Mouse (Mus musculus): Measurements from ENCODE around the gene Fkbp4. TPM values are rescaled to one million over a fixed set of nuclear protein-coding genes. Genes with fewer than 3 reads are reported as not detected.

The Fkbp4 gene
- polyA plus RNA-seq, 1 experiment from 2014 or later, result 427 TPM

DNA sequence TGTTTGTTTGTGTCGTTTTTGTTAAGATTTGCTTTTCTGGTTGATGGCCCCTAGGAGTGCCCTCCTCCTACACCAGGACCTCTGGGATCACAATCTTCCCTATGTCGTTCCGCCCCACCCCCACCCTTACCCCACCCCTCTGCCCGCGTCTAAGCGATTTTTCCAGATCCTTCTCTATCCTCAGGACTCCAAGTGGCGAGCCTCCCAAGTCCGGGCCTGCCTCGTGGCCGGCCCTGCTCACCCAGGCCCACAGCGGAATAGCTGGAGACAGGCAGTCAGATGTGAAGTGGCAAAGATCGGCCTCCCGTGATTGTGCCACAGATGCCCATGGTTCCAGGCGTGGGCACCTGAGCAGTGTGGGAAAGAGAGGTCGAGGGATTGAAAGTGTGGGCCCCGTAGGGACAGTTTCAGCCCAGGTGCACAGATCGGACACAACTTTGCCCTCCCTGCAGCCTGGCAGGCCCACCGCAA, 429 bp upstream of the Fkbp4 start:
- H3K27me3 ChIP-seq (ENCODE audit: control insufficient read depth, insufficient read depth, low read depth, low read length), result no peaks in the 10 kb centered on the region

DNA sequence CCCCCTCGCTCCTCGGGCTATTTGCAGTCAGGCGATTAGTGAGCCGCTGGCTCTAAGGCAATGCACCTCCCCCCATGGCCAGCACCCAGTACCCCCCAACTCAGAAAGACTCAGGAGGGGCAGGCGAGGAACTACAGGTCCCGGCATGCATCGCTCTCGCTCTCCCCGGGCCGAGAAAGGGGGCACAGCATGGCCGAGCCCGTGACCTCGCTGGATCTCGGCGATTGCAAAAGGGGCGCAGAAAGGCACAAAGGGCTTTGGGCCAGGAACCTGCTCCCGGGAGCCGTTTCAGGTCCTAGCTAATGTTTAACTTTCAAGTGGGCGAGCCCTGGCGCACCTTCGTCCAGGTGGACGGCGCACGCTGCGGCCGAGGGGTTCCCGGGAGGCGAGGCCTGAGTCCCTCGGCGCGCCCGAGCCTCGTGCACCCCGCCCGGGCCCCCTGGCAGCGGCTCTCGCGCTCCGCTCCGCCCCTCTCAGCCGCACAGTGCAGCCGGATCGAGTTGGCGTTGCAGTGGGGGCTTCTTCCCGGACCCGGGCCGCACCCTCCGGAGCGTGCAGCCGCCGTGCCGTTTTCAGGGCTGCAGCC, 653 bp downstream of the Fkbp4 start:
- Histone ChIP-seq H3K36me3 (ENCODE audit: control insufficient read depth, insufficient read depth, low read length) (peaks cover 29% of the 10 kb centered on the region), H3K4me3 (ENCODE audit: low read length) (peak overlapping the region; percentile 99), H3K9ac (ENCODE audit: low read length) (peak overlapping the region; percentile 91), H3K27ac (ENCODE audit: low read length) (peak overlapping the region; percentile 98), H3K4me1 (replicated peaks; ENCODE audit: control insufficient read depth, insufficient read depth, low read length) (peaks cover 23% of the 10 kb centered on the region), H3K9me3 (ENCODE audit: control insufficient read depth, low read length) (no peaks in the 10 kb centered on the region), H3K4me2 (ENCODE audit: low read depth, low read length) (peak overlapping the region; percentile 90), H3K27me3 (ENCODE audit: control insufficient read depth, insufficient read depth, low read depth, low read length) (no peaks in the 10 kb centered on the region)
- under 1% methylated on average over 52 of the region's 52 CpGs for WGBS
- peak; percentile 83 for ATAC-seq (ENCODE audit: low read depth)

More for the DNA sequence above, 429 bp upstream of the Fkbp4 start:
- peak overlapping the region; percentile 91 for H3K9ac ChIP-seq (ENCODE audit: low read length)
- ATAC-seq (ENCODE audit: low read depth), result peak; percentile 56
- peaks cover 23% of the 10 kb centered on the region for H3K4me1 ChIP-seq (replicated peaks; ENCODE audit: control insufficient read depth, insufficient read depth, low read length)
- peaks cover 18% of the 10 kb centered on the region for H3K36me3 ChIP-seq (ENCODE audit: control insufficient read depth, insufficient read depth, low read length)
- peak overlapping the region; percentile 99 for H3K4me3 ChIP-seq (ENCODE audit: low read length)
- H3K9me3 ChIP-seq (ENCODE audit: control insufficient read depth, low read length), result no peaks in the 10 kb centered on the region
- H3K27ac ChIP-seq (ENCODE audit: low read length), result peak overlapping the region; percentile 95
- peak overlapping the region; percentile 90 for H3K4me2 ChIP-seq (ENCODE audit: low read depth, low read length)
- 15% methylated on average over 17 of the region's 18 CpGs for WGBS

DNA sequence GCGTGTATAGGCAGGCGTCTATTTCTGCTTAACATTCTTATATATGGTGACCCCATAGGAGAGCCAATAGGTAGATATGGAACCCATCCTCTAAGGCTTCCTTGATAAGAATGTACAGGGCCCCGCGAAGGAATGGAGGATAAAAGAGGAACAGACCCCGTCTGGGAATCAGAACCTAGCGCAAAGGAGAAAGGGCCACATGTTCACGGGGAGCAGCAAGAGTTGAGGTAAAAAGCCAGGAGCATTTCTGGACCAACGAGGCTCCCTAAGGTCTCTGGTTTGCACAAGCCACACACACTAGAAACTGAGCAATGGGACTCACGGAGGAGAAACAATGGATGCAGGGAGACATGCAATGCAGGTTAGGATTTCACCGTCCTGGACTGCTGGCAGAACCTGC, 1.2 kb downstream of the Fkbp4 start:
- no peaks in the 10 kb centered on the region for H3K9me3 ChIP-seq (ENCODE audit: control insufficient read depth, low read length)
- no peak for ATAC-seq (ENCODE audit: low read depth)
- peaks cover 23% of the 10 kb centered on the region for H3K4me1 ChIP-seq (replicated peaks; ENCODE audit: control insufficient read depth, insufficient read depth, low read length)
- peak overlapping the region; percentile 90 for H3K4me2 ChIP-seq (ENCODE audit: low read depth, low read length)
- no peaks in the 10 kb centered on the region for H3K27me3 ChIP-seq (ENCODE audit: control insufficient read depth, insufficient read depth, low read depth, low read length)
- H3K36me3 ChIP-seq (ENCODE audit: control insufficient read depth, insufficient read depth, low read length), result peaks cover 32% of the 10 kb centered on the region
- H3K4me3 ChIP-seq (ENCODE audit: low read length), result peak overlapping the region; percentile 99
- peak overlapping the region; percentile 91 for H3K9ac ChIP-seq (ENCODE audit: low read length)
- H3K27ac ChIP-seq (ENCODE audit: low read length), result peak overlapping the region; percentile 98
- WGBS, result 2% methylated on average over 10 of the region's 10 CpGs

DNA sequence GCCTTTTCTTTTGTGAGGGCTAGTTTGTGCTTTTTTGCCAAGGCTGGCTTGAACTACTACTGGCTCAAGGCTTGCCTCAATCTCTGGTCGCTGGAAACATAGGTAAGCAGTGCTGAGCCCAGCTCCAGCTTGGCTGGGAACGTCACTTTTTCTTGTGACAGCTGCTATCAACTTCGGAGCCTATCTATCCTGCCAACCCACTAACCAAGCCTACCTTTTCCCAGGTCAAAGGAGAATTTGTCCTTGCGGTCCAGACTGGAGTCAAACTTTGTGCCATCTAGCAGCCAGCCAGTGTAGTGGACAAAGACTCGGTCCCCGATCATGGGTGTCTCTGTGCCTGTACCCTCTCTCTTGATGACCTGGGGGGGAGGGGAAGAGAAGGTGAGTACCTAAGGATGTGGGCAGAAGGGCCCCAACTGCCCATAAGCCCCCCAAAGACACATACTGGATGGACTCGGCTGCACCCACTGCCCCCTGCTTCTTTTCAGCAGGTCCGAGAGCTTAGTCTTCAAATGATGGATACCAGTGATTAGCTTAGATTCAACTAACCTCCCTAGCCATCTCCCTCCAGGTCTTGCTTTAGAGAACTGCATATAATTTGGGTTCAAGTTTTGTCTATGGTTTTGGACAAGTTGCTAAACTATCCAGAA, 2.0 kb downstream of the Fkbp4 start:
- Histone ChIP-seq H3K27me3 (ENCODE audit: control insufficient read depth, insufficient read depth, low read depth, low read length) (no peaks in the 10 kb centered on the region), H3K27ac (ENCODE audit: low read length) (no peak overlapping the region), H3K4me3 (ENCODE audit: low read length) (peak overlapping the region; percentile 99), H3K9ac (ENCODE audit: low read length) (peak overlapping the region; percentile 91), H3K4me2 (ENCODE audit: low read depth, low read length) (peak overlapping the region; percentile 90), H3K4me1 (replicated peaks; ENCODE audit: control insufficient read depth, insufficient read depth, low read length) (peaks cover 23% of the 10 kb centered on the region), H3K36me3 (ENCODE audit: control insufficient read depth, insufficient read depth, low read length) (peaks cover 40% of the 10 kb centered on the region), H3K9me3 (ENCODE audit: control insufficient read depth, low read length) (no peaks in the 10 kb centered on the region)
- WGBS, result 79% methylated on average over 8 of the region's 8 CpGs
- ATAC-seq (ENCODE audit: low read depth), result no peak

DNA sequence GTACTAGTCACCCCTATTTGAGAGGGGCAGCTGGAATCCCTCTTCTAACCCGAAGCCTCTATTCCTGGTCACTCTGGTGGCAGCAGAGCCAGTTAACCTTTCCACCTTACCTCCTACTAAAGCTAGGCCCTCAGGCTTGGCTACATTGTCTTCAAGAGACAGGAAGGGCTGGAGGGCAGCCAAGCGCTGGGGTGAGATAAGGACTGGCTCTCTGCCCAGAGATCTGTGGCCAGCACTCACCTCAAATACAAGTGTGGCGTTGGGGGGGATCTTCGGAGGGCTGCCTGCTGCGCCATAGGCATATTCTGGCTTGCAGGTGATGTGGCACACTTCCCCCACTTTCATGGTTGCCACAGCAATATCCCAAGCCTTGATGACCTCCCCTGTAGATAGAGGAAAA, 3.0 kb downstream of the Fkbp4 start:
- no peaks in the 10 kb centered on the region for H3K27me3 ChIP-seq (ENCODE audit: control insufficient read depth, insufficient read depth, low read depth, low read length)
- H3K4me3 ChIP-seq (ENCODE audit: low read length), result no peak overlapping the region
- H3K4me2 ChIP-seq (ENCODE audit: low read depth, low read length), result no peak overlapping the region
- no peak overlapping the region for H3K27ac ChIP-seq (ENCODE audit: low read length)
- peaks cover 23% of the 10 kb centered on the region for H3K4me1 ChIP-seq (replicated peaks; ENCODE audit: control insufficient read depth, insufficient read depth, low read length)
- 31% methylated on average over 5 of the region's 5 CpGs for WGBS
- H3K9me3 ChIP-seq (ENCODE audit: control insufficient read depth, low read length), result no peaks in the 10 kb centered on the region
- no peak overlapping the region for H3K9ac ChIP-seq (ENCODE audit: low read length)
- peaks cover 48% of the 10 kb centered on the region for H3K36me3 ChIP-seq (ENCODE audit: control insufficient read depth, insufficient read depth, low read length)
- ATAC-seq (ENCODE audit: low read depth), result no peak

DNA sequence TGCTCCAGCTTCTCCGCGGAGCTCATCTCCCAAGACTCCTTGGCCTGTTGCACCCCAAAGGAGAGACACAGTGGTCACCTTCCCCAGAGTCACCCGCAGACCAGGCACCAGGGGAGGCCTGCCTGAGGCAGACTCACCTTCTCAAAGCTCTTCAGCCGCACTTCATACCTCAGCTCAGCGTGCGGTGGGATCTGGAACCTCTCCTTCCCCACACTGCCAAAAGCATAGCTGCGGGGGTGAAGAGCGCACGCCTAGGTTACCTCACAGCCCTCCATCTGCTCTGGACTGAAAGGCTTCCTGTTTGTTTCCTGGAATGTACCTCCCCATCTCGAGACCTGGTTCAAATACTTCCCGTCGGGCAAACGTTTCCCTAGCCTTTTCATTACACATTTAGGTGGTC, 4.9 kb downstream of the Fkbp4 start:
- no peak overlapping the region for H3K9ac ChIP-seq (ENCODE audit: low read length)
- H3K4me1 ChIP-seq (replicated peaks; ENCODE audit: control insufficient read depth, insufficient read depth, low read length), result peaks cover 18% of the 10 kb centered on the region
- no peak overlapping the region for H3K4me2 ChIP-seq (ENCODE audit: low read depth, low read length)
- no peaks in the 10 kb centered on the region for H3K27me3 ChIP-seq (ENCODE audit: control insufficient read depth, insufficient read depth, low read depth, low read length)
- no peak for ATAC-seq (ENCODE audit: low read depth)
- no peaks in the 10 kb centered on the region for H3K9me3 ChIP-seq (ENCODE audit: control insufficient read depth, low read length)
- no peak overlapping the region for H3K27ac ChIP-seq (ENCODE audit: low read length)
- no peak overlapping the region for H3K4me3 ChIP-seq (ENCODE audit: low read length)
- peaks cover 61% of the 10 kb centered on the region for H3K36me3 ChIP-seq (ENCODE audit: control insufficient read depth, insufficient read depth, low read length)
- 87% methylated on average over 13 of the region's 13 CpGs for WGBS

DNA sequence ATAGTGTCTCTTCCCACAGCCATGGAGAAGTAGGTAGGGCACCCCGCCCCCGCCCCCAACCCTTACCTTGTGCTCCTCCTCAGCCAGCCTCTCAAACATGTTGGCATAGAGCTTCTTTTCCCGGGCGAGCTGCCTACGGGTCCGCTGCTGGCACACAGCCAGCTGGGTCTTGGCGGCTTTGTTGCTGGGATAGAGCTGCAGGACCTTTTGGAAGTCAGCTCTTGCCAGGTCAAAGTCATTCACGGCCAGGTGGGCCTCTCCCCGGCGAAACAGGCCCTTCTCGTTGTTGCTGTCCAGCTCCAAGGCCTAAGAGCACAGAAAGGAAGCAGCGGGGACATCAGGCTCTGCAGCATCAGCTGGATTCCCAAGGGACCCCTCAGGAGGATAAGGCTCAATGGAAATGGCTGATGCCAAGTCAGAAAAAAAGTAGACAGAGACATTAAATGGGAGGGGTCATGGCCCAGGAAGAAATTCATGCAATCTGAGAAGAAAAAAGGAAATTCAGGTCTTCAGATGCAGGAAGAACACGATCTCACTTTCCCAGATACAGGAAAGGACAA, 6.0 kb downstream of the Fkbp4 start:
- 67% methylated on average over 13 of the region's 13 CpGs for WGBS
- Histone ChIP-seq H3K9ac (ENCODE audit: low read length) (no peak overlapping the region), H3K4me1 (replicated peaks; ENCODE audit: control insufficient read depth, insufficient read depth, low read length) (peaks cover 18% of the 10 kb centered on the region), H3K4me3 (ENCODE audit: low read length) (no peak overlapping the region), H3K36me3 (ENCODE audit: control insufficient read depth, insufficient read depth, low read length) (peaks cover 67% of the 10 kb centered on the region), H3K27ac (ENCODE audit: low read length) (no peak overlapping the region), H3K9me3 (ENCODE audit: control insufficient read depth, low read length) (no peaks in the 10 kb centered on the region), H3K27me3 (ENCODE audit: control insufficient read depth, insufficient read depth, low read depth, low read length) (no peaks in the 10 kb centered on the region), H3K4me2 (ENCODE audit: low read depth, low read length) (no peak overlapping the region)
- no peak for ATAC-seq (ENCODE audit: low read depth)

DNA sequence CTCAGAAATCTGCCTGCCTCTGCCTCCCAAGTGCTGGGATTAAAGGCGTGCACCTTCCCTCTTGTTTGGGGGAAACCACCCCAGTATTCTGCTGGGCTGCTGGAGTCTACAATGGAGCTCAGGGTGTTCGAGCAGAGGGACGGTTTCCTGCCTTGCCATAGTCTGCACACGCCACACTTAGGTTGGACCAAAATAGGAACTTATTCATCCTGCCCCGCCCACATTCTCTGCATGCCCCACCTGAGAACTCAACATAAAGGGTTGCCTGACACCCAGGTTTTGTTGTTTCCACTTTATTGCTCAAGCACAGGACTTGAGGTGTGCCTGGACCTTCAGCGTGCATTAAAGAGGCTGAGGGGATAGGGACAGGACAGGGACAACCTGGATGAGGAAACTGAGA, 8.7 kb downstream of the Fkbp4 start:
- no peaks in the 10 kb centered on the region for H3K9me3 ChIP-seq (ENCODE audit: control insufficient read depth, low read length)
- no peaks in the 10 kb centered on the region for H3K27me3 ChIP-seq (ENCODE audit: control insufficient read depth, insufficient read depth, low read depth, low read length)
- no peak overlapping the region for H3K9ac ChIP-seq (ENCODE audit: low read length)
- ATAC-seq (ENCODE audit: low read depth), result no peak
- no peak overlapping the region for H3K27ac ChIP-seq (ENCODE audit: low read length)
- H3K4me2 ChIP-seq (ENCODE audit: low read depth, low read length), result no peak overlapping the region
- no peaks in the 10 kb centered on the region; the same call in 1 of the 2 replicates for H3K4me1 ChIP-seq (replicated peaks; ENCODE audit: control insufficient read depth, insufficient read depth, low read length)
- H3K4me3 ChIP-seq (ENCODE audit: low read length), result no peak overlapping the region
- 77% methylated on average over 6 of the region's 6 CpGs for WGBS
- H3K36me3 ChIP-seq (ENCODE audit: control insufficient read depth, insufficient read depth, low read length), result peaks cover 57% of the 10 kb centered on the region

DNA sequence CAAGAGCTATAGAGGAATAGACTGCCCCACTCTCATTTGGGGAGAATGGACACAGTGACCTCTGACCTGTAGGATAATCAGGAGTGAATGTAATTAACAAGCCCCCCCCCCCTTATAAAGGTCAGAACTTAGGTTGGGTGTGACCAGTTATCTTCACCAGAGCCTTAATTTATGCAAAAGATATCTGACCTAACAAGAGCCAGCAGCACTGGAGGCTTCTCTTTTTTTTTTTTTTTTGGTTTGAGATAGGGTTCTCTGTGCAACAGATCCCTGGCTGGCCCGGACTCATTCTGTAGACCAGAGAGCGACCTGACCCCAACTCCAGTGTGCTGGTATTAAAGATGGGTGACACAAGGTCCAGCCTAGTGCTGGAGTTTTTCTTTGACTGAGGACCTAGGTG, 9.2 kb downstream of the Fkbp4 start:
- no peak for ATAC-seq (ENCODE audit: low read depth)
- 89% methylated on average over 2 of the region's 2 CpGs for whole genome bisulfite sequencing
- peaks cover 53% of the 10 kb centered on the region for H3K36me3 ChIP-seq (ENCODE audit: control insufficient read depth, insufficient read depth, low read length)

More for the DNA sequence above, 9.2 kb downstream of the Fkbp4 start:
- Histone ChIP-seq H3K9me3 (ENCODE audit: control insufficient read depth, low read length) (no peaks in the 10 kb centered on the region), H3K4me2 (ENCODE audit: low read depth, low read length) (no peak overlapping the region), H3K9ac (ENCODE audit: low read length) (no peak overlapping the region), H3K27me3 (ENCODE audit: control insufficient read depth, insufficient read depth, low read depth, low read length) (no peaks in the 10 kb centered on the region), H3K4me1 (replicated peaks; ENCODE audit: control insufficient read depth, insufficient read depth, low read length) (no peaks in the 10 kb centered on the region; the same call in 1 of the 2 replicates), H3K27ac (ENCODE audit: low read length) (no peak overlapping the region), H3K4me3 (ENCODE audit: low read length) (no peak overlapping the region)

Data from lung, embryonic 16.5 days (tissue).